Mouse (Mus musculus) forebrain, embryonic 12.5 days (tissue): ENCODE data around the gene Rpe. TPM values are rescaled to one million over a fixed set of nuclear protein-coding genes. Genes with fewer than 3 reads are reported as not detected.
"Not testable (repeated sequence)": the region's sequence is repeated elsewhere in the genome, so short reads cannot be mapped to it uniquely, and the experiment has no call there.

Experiments
- ATAC-seq: fragments of 200-750 bp; cut with Nextera tagmentation; 2 replicates; pipeline ENCODE4 v1.8.0; 2017; ENCODE audit warnings: moderate TSS enrichment; ENCODE audit not compliant: low FRiP score
- H3K27ac ChIP-seq: fragments of 300-500 bp; sonication (generic); 2 replicates; pipeline ENCODE4 v1.5.1; 2016; ENCODE audit warnings: mild to moderate bottlenecking
- H3K27me3 ChIP-seq: fragments of 300-500 bp; sonication (generic); 2 replicates; pipeline ENCODE4 v1.6.1; 2016; ENCODE audit warnings: mild to moderate bottlenecking
- H3K36me3 ChIP-seq: fragments of 300-500 bp; sonication (generic); replicated peaks from 2 replicates; pipeline ENCODE4 v1.6.1; 2016; ENCODE audit warnings: mild to moderate bottlenecking
- H3K4me1 ChIP-seq: fragments of 300-500 bp; sonication (generic); 2 replicates; pipeline ENCODE4 v1.6.1; 2016
- H3K4me2 ChIP-seq: fragments of 300-500 bp; sonication (generic); 2 replicates; pipeline ENCODE4 v1.6.1; 2016; ENCODE audit warnings: mild to moderate bottlenecking, moderate library complexity
- H3K4me3 ChIP-seq: fragments of 300-500 bp; sonication (generic); replicated peaks from 2 replicates; pipeline ENCODE4 v1.5.1; 2016; ENCODE audit warnings: mild to moderate bottlenecking
- H3K9ac ChIP-seq: fragments of 300-500 bp; sonication (generic); 2 replicates; pipeline ENCODE4 v1.6.1; 2016; ENCODE audit warnings: mild to moderate bottlenecking
- H3K9me3 ChIP-seq: fragments of 300-500 bp; sonication (generic); 2 replicates; pipeline ENCODE4 v1.6.1; 2016
- WGBS: fragments of 180-500 bp; shearing (Covaris S2); methylation state at CpG from one replicate; pipeline ENCODE4 v1.1.7; 2016; 5-methylcytosine and 5-hydroxymethylcytosine counted together
- polyA plus RNA-seq: library from polyadenylated mRNA; unstranded; fragments of >200 nt; fragmentation: Nextera tagmentation; extraction: Ambion mirVana; gene quantifications from 2 replicates; pipeline ENCODE4 v1.2.1, GENCODE M21; 2016

The Rpe gene
- polyA plus RNA-seq, 1 experiment from 2014 or later = 54.6 TPM

DNA sequence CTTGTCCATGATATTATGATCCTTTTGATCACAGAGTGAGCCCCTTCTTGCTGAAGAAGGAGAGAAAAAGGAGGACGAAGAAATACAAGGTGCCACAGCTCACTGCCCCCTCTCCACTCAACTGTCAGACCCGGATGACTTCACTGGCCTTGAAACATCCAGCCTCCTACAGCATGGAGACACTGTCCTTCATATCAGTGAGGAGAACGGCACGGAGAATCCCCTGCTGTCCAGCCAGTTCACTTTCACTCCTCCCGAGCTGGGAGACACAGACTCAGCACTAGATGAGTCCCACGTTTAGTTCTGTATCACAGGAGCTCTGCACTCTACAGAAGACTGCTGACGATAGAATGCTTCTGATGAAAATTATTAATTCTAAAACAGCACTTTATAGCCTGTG lies 5.3 kb upstream of the Rpe start:
- Histone ChIP-seq H3K4me2 (no peak overlapping the region), H3K9ac (no peak overlapping the region), H3K27ac (no peak overlapping the region), H3K4me1 (0 out of 2 replicates have a peak, but pooled peaks cover 2% of the 10 kb centered on the region), H3K27me3 (no peaks in the 10 kb centered on the region), H3K36me3 (no peaks in the 10 kb centered on the region), H3K9me3 (no peaks in the 10 kb centered on the region), H3K4me3 (no peak overlapping the region)
- WGBS = 77% methylated on average over 7 of the region's 7 CpGs
- no peak for ATAC-seq

GRCm38 (mm10) chr1:66699630-66700029 lies 1.0 kb upstream of the Rpe start:
- not testable (repeated sequence) for H3K27me3 ChIP-seq, H3K9ac ChIP-seq, H3K4me2 ChIP-seq, H3K4me3 ChIP-seq, H3K9me3 ChIP-seq, ATAC-seq, H3K27ac ChIP-seq, H3K36me3 ChIP-seq
- WGBS = 91% methylated on average over 10 of the region's 10 CpGs
- H3K4me1 ChIP-seq = peaks cover 13% of the 10 kb centered on the region

GRCm38 (mm10) chr1:66700149-66700692 lies 410 bp upstream of the Rpe start:
- H3K9ac ChIP-seq = peak overlapping the region; percentile 86; the same call in 1 of the 2 replicates
- H3K27ac ChIP-seq = no peak overlapping the region
- no peaks in the 10 kb centered on the region for H3K9me3 ChIP-seq
- H3K27me3 ChIP-seq = no peaks in the 10 kb centered on the region
- no peaks in the 10 kb centered on the region for H3K36me3 ChIP-seq
- ATAC-seq = peak; percentile 63
- 44% methylated on average over 5 of the region's 5 CpGs for WGBS
- peak overlapping the region; percentile 88 for H3K4me3 ChIP-seq
- peak overlapping the region; percentile 67 for H3K4me2 ChIP-seq
- peaks cover 13% of the 10 kb centered on the region for H3K4me1 ChIP-seq

GRCm38 (mm10) chr1:66701576-66701940 lies 927 bp downstream of the Rpe start:
- Histone ChIP-seq H3K4me2 (peak overlapping the region; percentile 67), H3K27me3 (no peaks in the 10 kb centered on the region), H3K9ac (peak overlapping the region; percentile 86), H3K4me1 (peaks cover 13% of the 10 kb centered on the region), H3K36me3 (0 out of 2 replicates have a peak, but pooled peaks cover 3% of the 10 kb centered on the region), H3K4me3 (peak overlapping the region; percentile 88), H3K9me3 (no peaks in the 10 kb centered on the region), H3K27ac (no peak overlapping the region)
- no peak for ATAC-seq
- WGBS = 41% methylated on average over 2 of the region's 2 CpGs

DNA sequence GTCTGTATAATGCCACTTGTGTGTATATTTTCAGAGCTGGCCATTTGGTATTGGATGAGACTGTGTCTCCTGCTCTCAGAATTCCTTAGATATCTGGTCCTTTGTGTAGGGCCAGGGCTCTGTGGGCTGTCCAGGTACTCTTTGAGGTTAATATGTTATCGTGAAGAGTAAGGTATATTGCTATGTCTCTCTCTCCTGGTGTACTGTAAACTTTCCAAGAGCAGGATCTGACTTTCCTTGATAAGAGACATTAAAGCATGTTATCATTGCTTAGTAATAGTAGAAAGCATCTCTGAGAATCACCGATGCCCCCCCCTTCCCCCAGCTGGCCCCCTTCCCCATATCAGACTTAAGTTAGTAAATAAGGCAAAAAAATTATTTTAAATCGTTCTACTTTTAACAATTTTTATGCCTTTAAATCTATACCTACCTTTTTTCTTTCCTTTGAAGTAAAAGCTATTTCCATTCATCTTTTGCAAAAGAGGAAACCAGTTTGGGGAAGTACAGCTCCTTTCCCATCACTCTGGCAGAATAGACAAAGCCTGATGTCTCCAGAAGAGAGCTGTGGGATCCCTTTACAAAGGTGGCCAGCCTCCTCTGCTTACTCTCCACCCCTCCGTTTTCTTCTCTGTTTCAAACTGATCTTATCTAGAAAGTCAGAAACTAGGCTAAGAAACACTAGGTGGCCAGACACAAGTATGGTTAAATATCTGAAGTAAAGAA lies 2.2 kb downstream of the Rpe start:
- H3K4me2 ChIP-seq = no peak overlapping the region

DNA sequence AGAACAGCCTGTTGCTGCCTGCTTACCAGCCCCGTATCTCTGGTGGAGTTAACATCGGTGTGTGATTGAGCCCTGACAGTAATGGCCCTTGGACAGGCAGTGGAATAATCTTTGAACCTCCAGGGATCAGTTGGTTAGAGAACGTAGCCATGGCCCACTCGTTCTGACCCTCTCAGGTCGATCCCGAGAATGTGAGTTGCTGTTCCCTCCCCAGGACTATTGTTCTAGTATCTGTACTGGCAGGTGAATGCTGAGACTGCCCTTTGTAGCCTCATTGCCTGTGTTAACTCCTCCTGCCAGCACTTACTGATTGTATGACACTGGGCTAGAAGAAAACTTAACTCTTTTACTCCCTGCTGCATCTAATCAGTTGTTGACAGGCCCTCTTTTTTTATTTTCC lies 3.9 kb downstream of the Rpe start:
- 72% methylated on average over 6 of the region's 6 CpGs for WGBS

More for the DNA sequence above, 2.2 kb downstream of the Rpe start:
- H3K36me3 ChIP-seq = 0 out of 2 replicates have a peak, but pooled peaks cover 8% of the 10 kb centered on the region
- no peaks in the 10 kb centered on the region for H3K9me3 ChIP-seq
- no peak overlapping the region for H3K9ac ChIP-seq
- H3K4me3 ChIP-seq = no peak overlapping the region
- no peak for ATAC-seq
- WGBS = 91% methylated on average over 4 of the region's 4 CpGs
- no peaks in the 10 kb centered on the region for H3K27me3 ChIP-seq
- peaks cover 13% of the 10 kb centered on the region for H3K4me1 ChIP-seq
- no peak overlapping the region for H3K27ac ChIP-seq

DNA sequence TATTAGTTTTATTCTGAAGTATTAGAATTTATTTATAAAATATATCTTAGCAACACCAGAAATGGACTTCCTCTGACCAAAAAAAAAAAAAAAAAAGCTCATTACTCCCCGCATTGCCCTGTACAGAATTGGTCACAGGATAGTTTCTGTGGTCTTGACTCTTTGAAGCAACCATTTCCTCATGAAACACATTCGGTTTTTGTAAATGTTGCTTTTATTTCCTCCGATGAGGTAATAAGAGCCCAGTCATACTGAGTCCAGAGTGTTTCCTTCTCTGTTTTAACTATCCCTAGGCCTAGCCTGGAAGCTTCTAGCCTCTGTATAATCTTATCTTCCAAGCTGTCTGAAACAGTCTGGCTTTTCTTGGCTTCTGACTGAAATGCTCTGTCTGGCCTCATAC lies 12.2 kb downstream of the Rpe start:
- Histone ChIP-seq H3K4me3 (no peak overlapping the region), H3K27ac (no peak overlapping the region), H3K9ac (no peak overlapping the region), H3K9me3 (no peaks in the 10 kb centered on the region), H3K36me3 (peaks cover 48% of the 10 kb centered on the region), H3K4me1 (no peaks in the 10 kb centered on the region), H3K27me3 (no peaks in the 10 kb centered on the region), H3K4me2 (no peak overlapping the region)
- no peak for ATAC-seq
- WGBS = 92% methylated on average over 3 of the region's 3 CpGs

More for the DNA sequence above, 3.9 kb downstream of the Rpe start:
- no peak for ATAC-seq
- H3K9ac ChIP-seq = no peak overlapping the region
- no peak overlapping the region for H3K4me3 ChIP-seq
- H3K4me1 ChIP-seq = peaks cover 13% of the 10 kb centered on the region
- no peaks in the 10 kb centered on the region for H3K27me3 ChIP-seq
- no peaks in the 10 kb centered on the region for H3K9me3 ChIP-seq
- no peak overlapping the region for H3K27ac ChIP-seq
- H3K4me2 ChIP-seq = no peak overlapping the region
- H3K36me3 ChIP-seq = peaks cover 17% of the 10 kb centered on the region; the same call in 1 of the 2 replicates

DNA sequence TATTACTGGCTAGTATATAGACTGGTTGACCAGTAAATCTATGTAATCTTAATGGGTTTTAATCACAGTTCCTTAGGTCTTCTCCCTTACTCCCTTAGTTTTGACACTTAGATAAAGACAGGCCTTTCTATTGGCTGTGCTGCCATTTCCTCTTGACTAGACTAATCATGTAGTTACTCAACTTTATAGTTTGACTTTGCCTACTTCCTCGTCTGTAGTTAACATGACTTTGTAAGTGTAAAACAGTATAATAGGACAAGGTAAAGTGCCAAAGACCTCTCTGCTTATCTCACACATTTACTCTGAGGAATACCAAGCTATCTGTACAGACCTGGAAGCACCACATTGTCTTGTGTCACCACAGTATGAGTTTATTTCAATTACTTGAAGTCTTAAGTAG lies 29.9 kb downstream of the Rpe start:
- no peak overlapping the region for H3K4me3 ChIP-seq
- no peak for ATAC-seq
- WGBS = 81% methylated on average over 1 of the region's 1 CpGs
- H3K4me1 ChIP-seq = no peaks in the 10 kb centered on the region
- no peak overlapping the region for H3K4me2 ChIP-seq
- no peaks in the 10 kb centered on the region for H3K9me3 ChIP-seq
- no peak overlapping the region for H3K27ac ChIP-seq
- no peak overlapping the region for H3K9ac ChIP-seq
- no peaks in the 10 kb centered on the region for H3K27me3 ChIP-seq
- H3K36me3 ChIP-seq = peaks cover 11% of the 10 kb centered on the region

DNA sequence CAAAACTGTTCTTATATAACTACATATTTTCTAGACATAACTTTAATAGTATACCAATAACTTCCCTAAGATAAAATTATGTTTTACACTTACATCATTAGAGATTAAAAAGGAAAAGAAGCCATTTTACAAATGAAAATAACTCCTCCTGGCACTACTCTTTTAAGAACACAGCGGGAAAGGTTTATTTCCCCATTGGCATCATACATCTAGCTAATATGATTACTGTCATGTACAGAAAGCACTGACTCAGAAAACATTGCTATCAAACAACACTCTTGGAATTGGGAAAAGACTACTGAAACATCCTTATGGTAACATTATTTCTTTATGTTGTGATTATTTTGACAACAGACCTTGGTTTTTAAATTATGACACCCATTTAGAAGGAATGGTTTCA lies 68.1 kb downstream of the Rpe start:
- no peak for ATAC-seq
- Histone ChIP-seq H3K4me2 (no peak overlapping the region), H3K9me3 (no peaks in the 10 kb centered on the region), H3K36me3 (0 out of 2 replicates have a peak, but pooled peaks cover 4% of the 10 kb centered on the region), H3K9ac (no peak overlapping the region), H3K4me3 (no peak overlapping the region), H3K27ac (no peak overlapping the region), H3K4me1 (no peaks in the 10 kb centered on the region), H3K27me3 (no peaks in the 10 kb centered on the region)
- 96% methylated on average over 1 of the region's 1 CpGs for WGBS

Other genes with a start within 250 kb of the Rpe start
- gene Unc80, start 232.5 kb upstream of the Rpe start, polyA plus RNA-seq = 0.70 and 1.0 TPM in 2 replicates
- 15.6 and 17.2 TPM in 2 replicates for gene Kansl1l, start 116.7 kb downstream of the Rpe start, polyA plus RNA-seq
- gene Acadl, start 162.4 kb downstream of the Rpe start, polyA plus RNA-seq = 42.5 and 44.7 TPM in 2 replicates
- 0.37 and 2.7 TPM in 2 replicates for gene Myl1, start 244.6 kb downstream of the Rpe start, polyA plus RNA-seq